Mouse (Mus musculus): ENCODE measurements around the gene St3gal3. TPM values are rescaled to one million over a fixed set of nuclear protein-coding genes. Genes with fewer than 3 reads are reported as not detected.
A peak's percentile ranks its signal among the peaks of the same experiment; 100 is the strongest.

The St3gal3 gene
- total RNA-seq, 2 experiments from 2014 or later = 4.6 to 4.7 TPM

GRCm38 (mm10) chr4:118092784-118093457, 41.8 kb downstream of the St3gal3 start:
- no peak for ATAC-seq (replicated peaks; ENCODE audit: poor library complexity)

DNA sequence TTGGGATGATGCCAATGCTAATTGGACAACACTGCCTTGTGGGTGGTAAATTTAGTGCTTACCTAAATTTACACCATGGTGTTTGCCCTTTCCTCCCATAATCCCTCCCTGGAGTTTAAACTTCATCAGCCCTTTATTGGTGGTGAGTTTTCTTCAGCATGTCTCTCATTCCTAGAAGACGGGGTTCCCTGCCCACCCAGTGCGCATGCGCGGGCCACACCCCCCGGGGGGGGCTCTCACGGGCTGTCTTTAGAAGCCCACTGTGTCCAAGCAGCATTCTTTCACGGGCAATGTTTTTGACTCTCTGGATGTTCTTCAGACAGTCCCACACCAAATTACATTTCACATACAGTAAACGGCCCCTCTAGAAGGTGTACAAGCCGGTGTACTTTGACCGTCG, 44.3 kb downstream of the St3gal3 start:
- no peak for ATAC-seq (replicated peaks; ENCODE audit: poor library complexity)

- ATAC-seq (replicated peaks; ENCODE audit: poor library complexity) = peak; percentile 79
These were observed 44.8 kb downstream of the St3gal3 start for GRCm38 (mm10) chr4:118089939-118090338.

DNA sequence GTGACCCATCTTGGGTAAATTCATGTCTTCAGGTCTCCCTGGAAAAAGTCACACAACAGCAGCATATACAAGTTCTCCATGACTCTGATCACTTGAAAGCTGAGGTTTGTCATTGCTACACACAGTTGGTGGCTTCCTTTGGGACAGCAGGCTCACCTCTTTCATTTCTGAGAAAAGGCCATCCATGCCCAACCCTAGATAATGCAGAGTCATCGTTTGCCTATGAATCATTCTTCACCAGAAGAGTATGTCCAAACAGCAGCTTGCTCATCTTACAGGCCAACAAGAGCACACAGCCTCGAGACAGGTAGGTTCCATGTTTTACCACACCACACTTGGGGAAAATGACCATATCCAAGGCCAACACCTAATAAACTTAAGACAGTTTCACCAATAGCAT, 45.9 kb downstream of the St3gal3 start:
- ATAC-seq (replicated peaks; ENCODE audit: poor library complexity) = no peak

GRCm38 (mm10) chr4:118085025-118085424, 49.7 kb downstream of the St3gal3 start:
- no peak for ATAC-seq (replicated peaks; ENCODE audit: poor library complexity)

DNA sequence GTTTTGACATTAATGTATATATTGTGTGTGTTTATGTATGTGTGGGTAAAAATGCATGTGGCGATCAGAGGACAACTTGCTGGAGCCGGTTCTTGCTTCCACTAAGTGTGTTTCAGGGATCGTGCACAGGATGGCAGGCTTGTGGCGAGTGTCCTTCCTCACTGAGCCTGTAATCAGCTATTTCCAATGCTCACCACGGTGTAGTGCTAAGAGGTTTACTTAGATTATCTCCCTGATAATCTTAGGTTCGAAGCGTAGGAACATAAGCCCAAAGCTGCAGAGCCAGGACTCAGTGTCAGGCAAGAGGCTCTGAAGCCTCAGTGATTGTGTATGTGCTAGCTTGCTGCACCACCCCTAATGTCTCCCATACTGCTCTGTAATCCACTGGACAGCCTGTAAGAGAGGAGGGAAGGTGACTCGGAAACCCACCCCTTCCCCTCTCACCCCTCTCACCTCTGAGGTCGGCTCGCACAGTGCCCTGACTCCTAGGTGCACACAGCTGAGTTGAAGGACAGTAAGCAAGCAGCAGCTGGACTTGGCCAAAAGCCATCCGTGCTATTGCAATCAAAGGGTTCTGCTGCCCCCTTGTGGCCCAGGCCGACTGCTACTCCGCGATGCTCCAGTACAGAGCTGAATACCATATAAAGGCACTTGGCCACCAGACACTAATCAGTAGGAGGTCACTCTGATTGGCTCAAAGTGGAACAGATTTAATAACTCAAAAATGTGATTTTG, 51.3 kb downstream of the St3gal3 start:
- ATAC-seq (replicated peaks; ENCODE audit: poor library complexity) = peak; percentile 77

DNA sequence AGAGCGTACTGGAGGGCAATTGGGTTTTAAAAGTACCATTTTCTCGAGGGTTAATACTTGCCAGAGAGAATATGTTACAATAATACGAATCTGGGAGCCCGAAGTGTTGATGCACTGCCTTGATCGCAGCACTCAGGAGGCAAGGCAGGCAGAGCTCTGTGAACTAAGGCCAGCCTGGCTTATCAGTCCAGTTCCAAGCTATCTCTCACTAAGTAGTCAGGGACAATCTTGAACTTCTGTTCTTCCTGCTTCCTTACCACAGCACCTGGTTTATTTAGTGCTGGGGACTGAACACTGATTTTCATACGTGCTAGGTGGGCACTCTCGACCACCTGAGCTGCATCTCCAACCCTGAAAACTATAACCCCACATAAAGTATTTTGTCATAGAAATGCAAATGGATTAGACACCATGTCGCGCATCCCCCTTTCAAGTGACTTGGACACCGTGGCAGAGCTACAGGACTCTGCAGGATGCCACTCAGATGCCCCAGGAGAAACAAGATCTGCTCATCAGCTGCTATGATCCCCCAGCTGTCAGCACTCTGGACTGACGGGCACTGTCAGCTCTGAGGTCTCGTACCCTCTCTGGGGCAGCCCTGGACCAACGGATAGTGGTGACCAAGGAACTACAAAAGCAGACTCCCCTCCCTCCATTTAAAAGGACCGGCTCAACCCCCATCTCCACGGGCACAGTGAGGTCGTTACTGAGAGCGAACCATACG, 52.9 kb downstream of the St3gal3 start:
- no peak for ATAC-seq (replicated peaks; ENCODE audit: poor library complexity)

DNA sequence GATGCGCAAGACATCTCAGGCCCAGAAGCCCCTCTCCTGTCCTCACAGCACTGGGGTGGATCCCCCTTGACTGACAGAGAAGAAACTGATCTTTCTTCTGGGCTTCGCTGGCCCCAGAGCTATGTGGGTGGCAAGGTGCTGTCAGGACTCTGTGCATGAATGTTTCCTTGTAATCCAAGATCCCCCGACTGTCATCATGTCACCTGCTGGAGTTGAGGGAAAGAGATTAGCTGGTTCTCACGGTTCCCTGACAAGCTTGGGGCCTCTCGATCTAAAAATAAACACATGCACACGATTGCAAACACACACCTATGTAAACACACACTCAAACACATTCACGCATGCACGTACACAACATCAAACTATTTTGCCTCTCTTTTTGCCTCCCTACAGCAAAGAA, 54.2 kb downstream of the St3gal3 start:
- ATAC-seq (replicated peaks; ENCODE audit: poor library complexity) = no peak

GRCm38 (mm10) chr4:118079195-118079594, 55.5 kb downstream of the St3gal3 start:
- peak; percentile 87 for ATAC-seq (replicated peaks; ENCODE audit: poor library complexity)

- no peak for ATAC-seq (replicated peaks; ENCODE audit: poor library complexity)
These were observed 56.1 kb downstream of the St3gal3 start for GRCm38 (mm10) chr4:118078576-118078975.

GRCm38 (mm10) chr4:118077293-118077752, 57.4 kb downstream of the St3gal3 start:
- no peak for ATAC-seq (replicated peaks; ENCODE audit: poor library complexity)

DNA sequence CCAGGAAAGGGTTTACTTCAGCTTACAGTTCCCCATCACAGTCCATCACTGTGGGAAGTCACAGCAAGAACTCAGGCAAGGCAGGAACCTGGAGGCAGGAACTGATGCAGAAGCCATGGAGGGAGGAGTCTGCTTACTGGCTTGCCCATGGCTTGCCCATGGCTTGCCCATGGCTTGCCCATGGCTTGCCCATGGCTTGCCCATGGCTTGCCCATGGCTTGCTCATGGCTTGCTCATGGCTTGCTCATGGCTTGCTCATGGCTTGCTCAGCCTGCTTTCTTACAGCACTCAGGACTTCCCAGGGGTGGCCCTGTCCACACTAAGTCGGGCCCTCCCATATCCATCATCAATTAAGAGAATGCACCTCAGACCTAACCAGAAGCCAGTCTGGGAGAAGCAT, 58.1 kb downstream of the St3gal3 start:
- no peak for ATAC-seq (replicated peaks; ENCODE audit: poor library complexity)

DNA sequence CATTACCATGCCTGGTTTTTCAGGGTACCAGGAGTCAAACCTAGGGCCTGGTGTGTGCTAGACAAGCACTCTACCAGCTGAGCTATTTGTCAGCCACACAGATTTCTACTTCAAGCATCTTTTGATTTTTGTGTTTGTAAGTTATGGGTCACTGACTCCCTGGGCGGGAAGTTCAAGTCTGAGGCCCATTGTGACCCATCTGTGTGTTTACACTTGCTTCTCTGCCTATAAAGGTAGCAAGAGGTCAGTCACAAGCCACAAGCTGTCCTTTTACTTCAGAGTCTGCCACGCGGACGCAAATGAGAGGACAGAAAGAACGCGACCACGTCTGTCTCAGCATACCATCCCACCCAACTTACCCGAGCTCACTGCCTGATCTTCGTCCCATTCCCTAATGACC, 59.4 kb downstream of the St3gal3 start:
- ATAC-seq (replicated peaks; ENCODE audit: poor library complexity) = no peak

- no peak for ATAC-seq (replicated peaks; ENCODE audit: poor library complexity)
These were observed 60.5 kb downstream of the St3gal3 start for GRCm38 (mm10) chr4:118074236-118074635.

- no peak for ATAC-seq (replicated peaks; ENCODE audit: poor library complexity)
These were observed 61.6 kb downstream of the St3gal3 start for GRCm38 (mm10) chr4:118073128-118073527.

DNA sequence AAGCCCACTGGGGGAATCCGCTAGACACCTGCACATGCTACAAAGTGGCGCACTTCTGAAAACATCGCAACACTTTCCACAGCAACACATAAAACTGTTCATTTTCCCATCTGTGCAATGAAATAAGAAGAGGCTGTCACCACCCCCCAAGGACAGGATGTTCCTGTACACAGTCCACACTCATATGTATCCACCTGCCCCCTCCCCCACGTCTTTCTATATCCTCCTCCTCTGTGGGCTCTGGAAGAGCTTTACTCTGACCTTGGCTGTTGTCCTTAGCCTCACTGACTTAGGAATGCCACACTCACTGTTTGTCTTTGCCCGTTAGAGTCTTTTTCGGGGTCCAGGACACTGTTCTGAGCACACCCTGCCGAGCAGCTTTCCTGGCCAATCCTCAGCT, 62.8 kb downstream of the St3gal3 start:
- ATAC-seq (replicated peaks; ENCODE audit: poor library complexity) = no peak

DNA sequence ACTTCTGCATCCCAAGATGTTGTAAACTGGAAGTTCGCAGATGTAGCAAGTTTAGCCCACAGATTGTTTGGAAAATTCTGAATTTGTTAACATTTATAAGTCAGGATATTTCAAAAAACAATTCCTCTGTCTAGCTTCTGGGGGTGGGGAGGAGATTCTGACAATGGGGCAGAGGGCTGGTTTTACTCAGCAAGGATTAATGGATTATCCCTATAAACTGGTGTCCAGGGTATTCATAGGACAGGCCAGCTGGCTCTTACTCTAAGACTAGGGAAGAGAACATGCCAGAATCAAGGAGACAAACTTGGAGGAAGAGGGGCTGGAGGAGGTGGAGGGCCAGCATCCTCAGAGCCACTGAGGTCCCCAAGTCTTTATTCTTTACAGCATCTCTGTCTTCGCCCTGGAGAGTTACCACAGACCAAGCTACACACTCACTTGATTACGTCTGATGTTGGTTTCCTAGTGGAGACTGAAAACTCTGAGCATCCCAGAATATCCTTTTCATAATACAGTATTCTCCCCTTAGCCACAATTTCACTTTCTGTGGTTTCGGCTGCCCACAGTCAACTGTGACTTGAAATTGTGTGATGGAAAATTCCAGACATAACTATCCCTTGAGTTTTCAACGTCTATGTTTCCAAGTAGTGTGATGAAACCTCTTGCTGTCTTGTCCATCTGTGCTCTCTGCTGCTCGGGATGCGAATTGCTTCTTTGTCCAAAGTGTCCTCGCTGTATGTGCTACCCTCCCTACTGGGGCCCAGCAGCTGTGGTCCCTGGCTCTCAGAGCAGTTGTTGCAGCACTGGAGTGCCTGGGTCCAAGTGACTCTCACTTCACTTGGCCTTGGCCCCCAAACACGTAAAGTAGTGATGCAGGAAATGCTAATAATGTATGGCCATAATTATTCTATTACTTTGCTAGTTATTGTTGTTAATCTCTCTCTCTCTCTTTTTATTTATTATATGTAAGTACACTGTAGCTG, 64.2 kb downstream of the St3gal3 start:
- ATAC-seq (replicated peaks; ENCODE audit: poor library complexity) = no peak

DNA sequence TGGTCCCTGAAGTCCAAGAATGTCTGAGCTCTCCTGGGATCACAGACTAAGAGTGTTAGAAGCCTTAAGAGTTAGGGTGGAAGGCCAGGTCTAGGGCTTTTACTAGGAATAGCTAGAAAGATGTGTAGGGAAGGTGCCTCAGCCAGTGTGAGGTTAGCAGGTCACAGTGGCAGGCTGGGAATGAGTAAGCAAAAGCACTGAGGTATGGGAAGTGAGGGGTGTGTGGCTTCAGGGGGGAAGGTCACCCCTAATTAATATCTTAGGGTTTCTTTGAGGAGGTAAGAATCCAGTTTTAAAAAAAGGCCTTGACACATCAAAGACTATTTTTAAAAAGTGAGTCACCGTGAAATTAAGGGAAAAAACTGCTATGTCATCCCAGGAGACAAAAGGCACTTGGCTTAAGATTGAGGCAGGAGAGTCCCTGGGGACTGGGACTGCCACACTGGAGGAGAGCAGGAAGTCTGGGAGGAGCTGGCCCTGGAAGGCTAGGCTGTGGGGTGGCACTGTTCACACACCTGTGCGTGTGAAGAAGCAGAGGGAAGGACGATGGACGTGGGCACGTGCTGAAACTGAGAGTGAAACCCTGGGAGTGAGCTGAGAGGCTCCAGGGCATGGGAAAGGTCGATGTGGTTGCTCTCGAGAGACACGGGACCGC, 72.8 kb downstream of the St3gal3 start:
- ATAC-seq (replicated peaks; ENCODE audit: poor library complexity) = 0 out of 2 replicates have a peak, but pooled peaks have one; percentile 11

DNA sequence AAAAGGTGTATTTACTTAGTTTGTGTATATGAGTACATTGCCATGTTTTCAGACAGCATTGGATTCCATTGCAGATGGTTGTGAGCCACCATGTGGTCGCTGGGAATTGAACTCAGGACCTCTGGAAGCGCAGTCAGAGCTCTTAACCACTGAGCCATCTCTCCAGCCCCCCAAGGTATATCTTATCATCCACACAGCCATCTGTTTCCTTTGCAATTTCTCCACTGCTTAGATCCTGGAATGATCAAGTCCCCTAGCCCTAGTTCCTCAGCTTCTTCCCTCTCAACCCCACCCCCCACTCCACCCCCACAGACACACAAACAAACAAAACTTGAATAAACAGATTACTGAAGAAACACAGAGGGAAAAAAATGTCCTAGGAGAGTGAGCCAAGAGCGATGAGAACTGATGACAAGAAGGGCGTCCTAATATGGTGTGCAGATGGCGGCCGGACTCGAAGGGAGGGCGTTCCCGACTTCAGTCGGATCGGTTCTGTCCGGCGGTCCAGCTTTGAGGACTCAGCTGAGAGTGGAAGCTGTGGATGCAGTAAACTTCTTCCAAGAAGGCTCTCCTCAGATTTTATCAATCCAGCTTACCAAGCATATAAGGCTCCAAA, 73.7 kb downstream of the St3gal3 start:
- ATAC-seq (replicated peaks; ENCODE audit: poor library complexity) = no peak

All from megakaryocyte progenitor cell, adult 5-6 weeks (primary cell).